Mouse (Mus musculus) adipocyte (in vitro differentiated cells): ENCODE data around the gene Cog4.
"Not testable (repeated sequence)": the region's sequence is repeated elsewhere in the genome, so short reads cannot be mapped to it uniquely, and the experiment has no call there.

Experiments used
- DNase-seq: peaks from one replicate; pipeline ENCODE4 v3.0.0-alpha.2; 2016; ENCODE audit warnings: low spot score

Gene Cog4

GRCm38 (mm10) chr8:110889904-110890470 is 43.6 kb downstream of the Cog4 start:
- no peak for DNase-seq

- DNase-seq, result no peak
These were observed 45.6 kb downstream of the Cog4 start for GRCm38 (mm10) chr8:110892040-110892439.

- no peak for DNase-seq
These were observed 46.5 kb downstream of the Cog4 start for GRCm38 (mm10) chr8:110892913-110893312.

- DNase-seq, result no peak
These were observed 48.5 kb downstream of the Cog4 start for GRCm38 (mm10) chr8:110894851-110895250.

GRCm38 (mm10) chr8:110895254-110895653 is 48.9 kb downstream of the Cog4 start:
- no peak for DNase-seq

GRCm38 (mm10) chr8:110895812-110896211 is 49.4 kb downstream of the Cog4 start:
- no peak for DNase-seq

GRCm38 (mm10) chr8:110897495-110897894 is 51.1 kb downstream of the Cog4 start:
- DNase-seq, result no peak

- no peak for DNase-seq
These were observed 54.7 kb downstream of the Cog4 start for GRCm38 (mm10) chr8:110901056-110901455.

GRCm38 (mm10) chr8:110901839-110902578 is 55.6 kb downstream of the Cog4 start, which contains the start of gene Fuk:
Fuk (minus strand) TSS chr8:110902488.
- DNase-seq, result peak; percentile 92

GRCm38 (mm10) chr8:110902579-110902965 is 56.2 kb downstream of the Cog4 start:
- no peak for DNase-seq

- DNase-seq, result no peak
These were observed 59.0 kb downstream of the Cog4 start for GRCm38 (mm10) chr8:110905404-110905803.

GRCm38 (mm10) chr8:110906682-110907081 is 60.3 kb downstream of the Cog4 start:
- DNase-seq, result no peak

- not testable (repeated sequence) for DNase-seq
These were observed 63.5 kb downstream of the Cog4 start for GRCm38 (mm10) chr8:110909850-110910249.

GRCm38 (mm10) chr8:110911576-110912570 is 65.5 kb downstream of the Cog4 start:
- DNase-seq, result no peak

GRCm38 (mm10) chr8:110917415-110917814 is 71.0 kb downstream of the Cog4 start:
- DNase-seq, result peak; percentile 72

GRCm38 (mm10) chr8:110918027-110918426 is 71.6 kb downstream of the Cog4 start:
- DNase-seq, result no peak

- DNase-seq, result no peak
These were observed 72.1 kb downstream of the Cog4 start for GRCm38 (mm10) chr8:110918460-110918859.

GRCm38 (mm10) chr8:110919341-110920031 is 73.1 kb downstream of the Cog4 start, which contains the start of gene St3gal2:
St3gal2 (plus strand) TSS chr8:110919922.
- peak; percentile 97 for DNase-seq

- DNase-seq, result peak; percentile 76
These were observed 73.8 kb downstream of the Cog4 start for GRCm38 (mm10) chr8:110920032-110920772.

- no peak for DNase-seq
These were observed 74.4 kb downstream of the Cog4 start for GRCm38 (mm10) chr8:110920773-110921277.
